Mouse (Mus musculus): ENCODE data around the gene Draxin. TPM values are rescaled to one million over a fixed set of nuclear protein-coding genes. Genes with fewer than 3 reads are reported as not detected.

Gene Draxin
- total and polyA plus RNA-seq, 2 experiments: not detected

DNA sequence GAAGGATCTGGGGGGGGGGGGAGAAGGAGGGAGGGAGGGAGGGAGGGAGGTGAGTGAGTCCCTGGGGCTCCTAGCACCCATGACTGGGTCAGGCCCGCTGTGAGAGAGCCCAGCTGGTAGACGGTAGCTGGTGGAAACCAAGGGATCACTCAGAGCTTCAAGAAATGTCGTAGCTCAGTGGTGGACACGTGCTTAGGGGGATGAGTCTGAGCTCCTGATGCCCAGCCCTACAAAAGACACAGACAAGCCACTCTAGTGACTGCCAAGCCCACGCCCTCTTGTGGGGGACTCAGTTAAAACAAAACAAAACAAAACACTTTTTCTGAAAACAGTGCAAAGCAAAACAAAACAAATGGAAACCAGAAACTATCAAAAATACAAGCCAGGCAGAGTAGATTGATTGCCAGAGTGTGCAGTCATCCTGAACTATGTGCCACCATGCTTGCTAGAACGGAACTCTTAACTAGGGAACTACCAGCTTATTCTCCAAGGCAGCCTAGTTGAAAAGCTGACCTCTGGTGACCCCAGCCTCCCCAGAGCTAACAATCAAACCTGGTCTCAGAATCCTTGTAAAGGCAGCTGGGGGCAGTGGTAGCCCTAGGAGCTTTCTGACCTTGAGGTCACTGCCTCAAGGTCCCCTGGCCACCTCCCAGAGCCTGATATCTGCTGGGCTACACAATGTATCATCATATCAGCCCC, 64.6 kb downstream of the Draxin start:
- no peak overlapping the region for H3K4me3 ChIP-seq (ENCODE audit: insufficient read depth, low read depth, low read length)
- H3K27ac ChIP-seq (replicated peaks; ENCODE audit: insufficient read depth, low read depth, low read length): no peak overlapping the region
- DNase-seq (ENCODE audit: extremely low read depth, low read depth, low spot score): no peak
- no peaks in the 10 kb centered on the region for H3K27me3 ChIP-seq (ENCODE audit: control insufficient read depth, insufficient read depth, low read length)
- H3K79me2 ChIP-seq (ENCODE audit: control insufficient read depth, insufficient read depth, low read length): no peaks in the 10 kb centered on the region
- H3K36me3 ChIP-seq (ENCODE audit: control insufficient read depth, insufficient read depth, low read length): no peaks in the 10 kb centered on the region
- no peak overlapping the region for H3K9ac ChIP-seq (ENCODE audit: low read depth, low read length)
- H3K4me1 ChIP-seq (ENCODE audit: control insufficient read depth, insufficient read depth, low read length): no peaks in the 10 kb centered on the region; the same call in none of the 2 replicates
- TF ChIP-seq CTCF (IDR thresholded peaks at IDR 0.05; ENCODE audit: low read depth, low read length) (no peak; the same call in 1 of the 2 replicates), POLR2A (IDR thresholded peaks at IDR 0.05; ENCODE audit: extremely low read depth, insufficient read depth, low read length) (no peak)
- 65% methylated on average over 6 of the region's 6 CpGs for WGBS

DNA sequence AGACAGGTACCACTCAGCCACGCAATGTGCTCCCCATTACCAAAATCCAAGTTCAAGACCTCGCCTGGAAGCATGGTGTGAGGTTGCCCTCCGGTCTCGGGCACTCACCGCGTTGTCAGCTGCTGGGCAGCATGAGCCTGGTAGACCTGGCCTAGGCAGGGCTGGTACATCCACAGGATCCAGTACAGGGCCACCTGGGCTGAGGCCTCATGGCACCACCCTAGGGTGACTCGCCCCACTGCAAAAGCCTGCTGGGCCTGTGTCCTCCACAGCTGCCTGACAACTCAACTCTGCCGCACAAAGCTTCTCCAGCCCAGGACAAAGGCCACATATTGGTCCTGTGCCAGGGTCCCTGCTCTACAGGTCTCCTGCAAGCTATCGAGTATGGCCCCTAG, 69.4 kb downstream of the Draxin start:
- WGBS: 77% methylated on average over 9 of the region's 9 CpGs
- Histone ChIP-seq H3K36me3 (ENCODE audit: control insufficient read depth, insufficient read depth, low read length) (no peaks in the 10 kb centered on the region), H3K4me1 (ENCODE audit: control insufficient read depth, insufficient read depth, low read length) (peaks cover 10% of the 10 kb centered on the region), H3K27ac (replicated peaks; ENCODE audit: insufficient read depth, low read depth, low read length) (no peak overlapping the region), H3K79me2 (ENCODE audit: control insufficient read depth, insufficient read depth, low read length) (no peaks in the 10 kb centered on the region), H3K4me3 (ENCODE audit: insufficient read depth, low read depth, low read length) (no peak overlapping the region), H3K9ac (ENCODE audit: low read depth, low read length) (no peak overlapping the region), H3K27me3 (ENCODE audit: control insufficient read depth, insufficient read depth, low read length) (no peaks in the 10 kb centered on the region)
- no peak for DNase-seq (ENCODE audit: extremely low read depth, low read depth, low spot score)
- TF ChIP-seq CTCF (IDR thresholded peaks at IDR 0.05; ENCODE audit: low read depth, low read length): no peak
- TF ChIP-seq POLR2A (IDR thresholded peaks at IDR 0.05; ENCODE audit: extremely low read depth, insufficient read depth, low read length): no peak

DNA sequence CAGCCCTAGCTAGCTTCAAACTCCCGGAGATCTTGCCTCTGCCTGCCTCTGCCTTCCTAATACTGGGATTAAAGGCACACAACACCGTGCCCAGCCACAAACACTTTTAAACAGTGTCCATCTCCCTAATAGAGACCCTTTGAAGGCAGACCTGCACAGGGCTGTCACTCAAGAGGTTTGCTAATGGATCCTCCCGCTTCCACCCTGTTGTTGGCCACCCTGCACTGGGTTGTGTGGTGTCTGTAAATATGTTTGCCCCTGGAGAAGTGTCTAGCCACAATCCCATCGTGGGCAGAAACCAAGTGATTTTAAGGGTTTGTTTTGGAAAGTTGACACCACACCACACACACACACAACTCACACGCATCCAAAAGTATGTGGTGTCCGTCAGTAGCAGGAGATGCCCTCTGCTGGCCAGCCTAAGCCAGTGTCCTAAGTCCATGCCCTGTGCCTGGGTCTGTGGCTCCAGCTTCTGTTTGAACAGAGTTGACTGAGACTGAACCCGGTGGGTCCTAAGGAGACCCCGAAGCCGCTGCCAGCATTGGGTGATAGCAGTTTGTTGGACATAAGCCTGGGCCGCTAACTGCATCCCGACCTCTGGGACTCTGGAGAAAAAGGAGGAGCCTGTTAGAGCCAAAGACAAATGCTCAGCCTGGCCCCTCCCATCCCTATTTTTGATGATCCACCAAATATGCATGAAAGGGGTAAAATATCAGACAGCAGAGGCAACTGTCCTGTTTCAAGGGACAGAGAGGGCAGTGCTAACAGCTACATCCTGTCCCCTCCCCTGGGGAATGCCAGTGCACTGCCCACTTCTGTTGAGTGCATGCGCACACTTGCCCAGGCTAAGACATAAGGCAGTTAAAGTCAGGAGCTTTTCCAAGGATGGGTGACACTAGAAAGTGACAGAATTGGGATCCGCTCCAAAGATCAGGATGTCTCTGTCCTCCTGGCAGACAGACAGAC, 70.1 kb downstream of the Draxin start:
- no peak overlapping the region for H3K4me3 ChIP-seq (ENCODE audit: insufficient read depth, low read depth, low read length)
- H3K27ac ChIP-seq (replicated peaks; ENCODE audit: insufficient read depth, low read depth, low read length): no peak overlapping the region
- H3K9ac ChIP-seq (ENCODE audit: low read depth, low read length): no peak overlapping the region
- H3K79me2 ChIP-seq (ENCODE audit: control insufficient read depth, insufficient read depth, low read length): no peaks in the 10 kb centered on the region
- peaks cover 13% of the 10 kb centered on the region for H3K4me1 ChIP-seq (ENCODE audit: control insufficient read depth, insufficient read depth, low read length)
- no peaks in the 10 kb centered on the region for H3K27me3 ChIP-seq (ENCODE audit: control insufficient read depth, insufficient read depth, low read length)
- TF ChIP-seq POLR2A (IDR thresholded peaks at IDR 0.05; ENCODE audit: extremely low read depth, insufficient read depth, low read length) (no peak), CTCF (IDR thresholded peaks at IDR 0.05; ENCODE audit: low read depth, low read length) (peak; percentile 95)
- H3K36me3 ChIP-seq (ENCODE audit: control insufficient read depth, insufficient read depth, low read length): no peaks in the 10 kb centered on the region; the same call in 1 of the 2 replicates
- 39% methylated on average over 13 of the region's 13 CpGs for WGBS
- DNase-seq (ENCODE audit: extremely low read depth, low read depth, low spot score): peak; percentile 50

DNA sequence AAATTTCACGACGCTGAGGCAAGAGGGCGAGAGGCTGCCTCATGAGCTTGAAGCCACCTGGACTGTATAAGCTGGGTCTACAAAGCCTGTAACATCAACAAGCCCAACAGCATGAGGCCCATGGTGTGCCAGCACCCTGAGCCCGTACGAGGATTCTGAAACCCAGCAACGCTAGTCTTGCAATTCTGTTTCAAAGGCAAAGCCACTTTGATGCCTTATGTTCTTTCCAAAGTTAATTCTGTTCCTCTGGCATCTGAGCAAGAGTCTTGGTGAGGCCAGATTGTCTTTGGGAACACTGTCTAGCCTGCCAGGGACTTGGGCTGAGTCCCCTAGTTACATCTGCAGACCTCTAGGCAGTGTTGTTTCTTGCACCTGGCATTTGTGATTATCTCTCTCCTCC, 71.5 kb downstream of the Draxin start:
- H3K79me2 ChIP-seq (ENCODE audit: control insufficient read depth, insufficient read depth, low read length): no peaks in the 10 kb centered on the region
- 94% methylated on average over 6 of the region's 6 CpGs for WGBS
- DNase-seq (ENCODE audit: extremely low read depth, low read depth, low spot score): no peak
- H3K27me3 ChIP-seq (ENCODE audit: control insufficient read depth, insufficient read depth, low read length): no peaks in the 10 kb centered on the region
- H3K27ac ChIP-seq (replicated peaks; ENCODE audit: insufficient read depth, low read depth, low read length): no peak overlapping the region
- peaks cover 2% of the 10 kb centered on the region; the same call in 1 of the 2 replicates for H3K36me3 ChIP-seq (ENCODE audit: control insufficient read depth, insufficient read depth, low read length)
- no peak overlapping the region for H3K4me3 ChIP-seq (ENCODE audit: insufficient read depth, low read depth, low read length)
- no peak overlapping the region for H3K9ac ChIP-seq (ENCODE audit: low read depth, low read length)
- TF ChIP-seq POLR2A (IDR thresholded peaks at IDR 0.05; ENCODE audit: extremely low read depth, insufficient read depth, low read length) (no peak), CTCF (IDR thresholded peaks at IDR 0.05; ENCODE audit: low read depth, low read length) (no peak)
- peaks cover 13% of the 10 kb centered on the region for H3K4me1 ChIP-seq (ENCODE audit: control insufficient read depth, insufficient read depth, low read length)

DNA sequence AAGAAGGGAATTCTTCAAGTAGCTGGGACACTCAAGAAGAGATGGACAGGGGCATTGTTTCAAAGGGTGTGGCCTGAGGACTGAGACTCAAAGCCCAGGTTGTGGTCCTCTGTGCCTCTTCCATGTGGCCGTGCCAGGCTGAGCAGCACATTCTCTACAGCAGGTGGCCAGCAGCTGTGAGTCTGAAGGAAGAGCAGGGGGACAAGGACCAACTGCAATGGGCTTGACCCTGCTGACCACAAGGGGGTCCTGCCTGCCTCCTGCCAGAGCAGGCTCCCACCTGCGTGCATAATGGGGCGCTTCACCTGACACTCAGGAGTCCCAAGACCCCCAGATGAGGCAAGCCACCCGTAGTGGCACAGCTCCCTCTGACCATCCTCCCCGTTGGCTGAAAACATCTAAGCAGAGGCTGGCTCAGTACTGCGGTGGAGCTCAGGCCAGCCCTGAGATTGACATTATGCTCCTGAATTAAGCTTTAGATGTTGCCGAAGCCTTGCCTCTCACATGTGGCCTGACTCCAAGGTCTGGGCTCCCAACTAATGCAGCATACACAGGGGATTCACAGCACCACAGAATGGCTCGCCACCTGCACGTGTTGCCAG, 72.2 kb downstream of the Draxin start:
- Histone ChIP-seq H3K79me2 (ENCODE audit: control insufficient read depth, insufficient read depth, low read length) (no peaks in the 10 kb centered on the region), H3K9ac (ENCODE audit: low read depth, low read length) (no peak overlapping the region), H3K27ac (replicated peaks; ENCODE audit: insufficient read depth, low read depth, low read length) (no peak overlapping the region), H3K36me3 (ENCODE audit: control insufficient read depth, insufficient read depth, low read length) (peaks cover 7% of the 10 kb centered on the region; the same call in 1 of the 2 replicates), H3K4me1 (ENCODE audit: control insufficient read depth, insufficient read depth, low read length) (peaks cover 13% of the 10 kb centered on the region), H3K27me3 (ENCODE audit: control insufficient read depth, insufficient read depth, low read length) (no peaks in the 10 kb centered on the region), H3K4me3 (ENCODE audit: insufficient read depth, low read depth, low read length) (no peak overlapping the region)
- TF ChIP-seq POLR2A (IDR thresholded peaks at IDR 0.05; ENCODE audit: extremely low read depth, insufficient read depth, low read length) (no peak), CTCF (IDR thresholded peaks at IDR 0.05; ENCODE audit: low read depth, low read length) (no peak)
- WGBS: 92% methylated on average over 9 of the region's 9 CpGs
- no peak for DNase-seq (ENCODE audit: extremely low read depth, low read depth, low spot score)
